Mouse (Mus musculus) G1E (cell line): Measurements from ENCODE around the gene Map1s.

ENCODE experiments used
- GATA2 ChIP-seq: IDR thresholded peaks from 2 replicates; pipeline ENCODE4 v1.6.1; 2012; ENCODE audit warnings: low read depth, low read length, inconsistent platforms, borderline replicate concordance
- TAL1 ChIP-seq: conservative IDR thresholded peaks from 2 replicates; pipeline ENCODE4 v1.6.1; 2012; ENCODE audit warnings: low read depth, low read length, inconsistent platforms, mixed read lengths

DNA sequence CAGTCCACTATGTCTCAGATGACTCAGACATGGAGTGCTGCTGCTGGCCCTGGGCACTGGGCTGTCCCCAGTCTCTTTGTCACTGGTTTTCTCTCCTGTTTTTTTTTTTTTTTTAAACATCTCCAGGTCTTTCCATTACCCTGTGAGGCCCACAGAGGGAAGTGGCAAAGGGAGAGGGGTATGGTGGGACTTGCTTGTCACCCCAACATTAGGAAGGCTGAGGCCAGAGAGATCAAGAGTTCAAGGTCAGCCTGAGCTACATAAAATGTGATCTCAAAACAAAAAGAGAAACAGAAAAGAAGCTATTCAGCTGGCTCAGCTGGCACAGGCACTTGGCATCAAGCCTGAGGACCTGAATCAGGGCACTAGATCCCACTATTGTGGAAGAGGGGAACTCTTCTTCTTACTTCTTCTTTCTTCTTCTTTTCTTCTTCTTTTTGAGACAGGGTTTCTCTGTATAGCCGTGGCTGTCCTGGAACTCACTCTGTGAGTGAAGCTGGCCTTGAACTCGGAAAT, 4.8 kb upstream of the Map1s start:
- no peak for TF ChIP-seq TAL1
- TF ChIP-seq GATA2 = no peak
